Mouse (Mus musculus) midbrain, embryonic 15.5 days (tissue): ENCODE data around the gene Rraga. TPM values are rescaled to one million over a fixed set of nuclear protein-coding genes. Genes with fewer than 3 reads are reported as not detected.
"Not testable (repeated sequence)": the region's sequence is repeated elsewhere in the genome, so short reads cannot be mapped to it uniquely, and the experiment has no call there.

Source experiments
- ATAC-seq: fragments of 200-750 bp; cut with Nextera tagmentation; replicated peaks from 2 replicates; pipeline ENCODE4 v1.8.0; 2017; ENCODE audit warnings: moderate TSS enrichment
- H3K27ac ChIP-seq: fragments of 300-500 bp; sonication (generic); 2 replicates; pipeline ENCODE4 v1.5.1; 2015; ENCODE audit warnings: mild to moderate bottlenecking, inconsistent platforms
- H3K27me3 ChIP-seq: fragments of 300-500 bp; sonication (generic); replicated peaks from 2 replicates; pipeline ENCODE4 v1.6.1; 2015; ENCODE audit warnings: inconsistent platforms
- H3K36me3 ChIP-seq: fragments of 300-500 bp; sonication (generic); replicated peaks from 2 replicates; pipeline ENCODE4 v1.6.1; 2015; ENCODE audit warnings: inconsistent platforms
- H3K4me1 ChIP-seq: fragments of 300-500 bp; sonication (generic); 2 replicates; pipeline ENCODE4 v1.6.1; 2015; ENCODE audit warnings: inconsistent platforms
- H3K4me2 ChIP-seq: fragments of 300-500 bp; sonication (generic); 2 replicates; pipeline ENCODE4 v1.6.1; 2015; ENCODE audit warnings: inconsistent platforms, mild to moderate bottlenecking, moderate library complexity
- H3K4me3 ChIP-seq: fragments of 300-500 bp; sonication (generic); 2 replicates; pipeline ENCODE4 v1.5.1; 2015; ENCODE audit warnings: mild to moderate bottlenecking, inconsistent platforms
- H3K9ac ChIP-seq: fragments of 300-500 bp; sonication (generic); 2 replicates; pipeline ENCODE4 v1.6.1; 2015; ENCODE audit warnings: mild to moderate bottlenecking, inconsistent platforms
- H3K9me3 ChIP-seq: fragments of 300-500 bp; sonication (generic); 2 replicates; pipeline ENCODE4 v1.6.1; 2016; ENCODE audit warnings: inconsistent platforms
- WGBS: fragments of 180-500 bp; shearing (Covaris S2); methylation state at CpG from one replicate; pipeline ENCODE4 v1.1.7; 2015; ENCODE audit warnings: mixed read lengths; 5-methylcytosine and 5-hydroxymethylcytosine counted together
- polyA plus RNA-seq: library from polyadenylated mRNA; unstranded; fragments of >200 nt; fragmentation: Nextera tagmentation; extraction: Ambion mirVana; gene quantifications from 2 replicates; pipeline ENCODE4 v1.2.1, GENCODE M21; 2015

Rraga gene
- polyA plus RNA-seq, 1 experiment from 2014 or later, result 115 TPM

GRCm38 (mm10) chr4:86620506-86620905 is 45.0 kb downstream of the Rraga start:
- Histone ChIP-seq H3K27ac (no peak overlapping the region), H3K4me1 (no peaks in the 10 kb centered on the region), H3K36me3 (no peaks in the 10 kb centered on the region), H3K4me2 (no peak overlapping the region), H3K4me3 (no peak overlapping the region), H3K9me3 (no peaks in the 10 kb centered on the region), H3K9ac (no peak overlapping the region), H3K27me3 (no peaks in the 10 kb centered on the region)
- WGBS, result 77% methylated on average over 2 of the region's 2 CpGs
- no peak for ATAC-seq

- Histone ChIP-seq H3K9ac (no peak overlapping the region), H3K4me2 (no peak overlapping the region), H3K27me3 (no peaks in the 10 kb centered on the region), H3K9me3 (no peaks in the 10 kb centered on the region), H3K27ac (no peak overlapping the region), H3K36me3 (no peaks in the 10 kb centered on the region), H3K4me1 (no peaks in the 10 kb centered on the region), H3K4me3 (no peak overlapping the region)
- no peak for ATAC-seq
- WGBS, result 86% methylated on average over 3 of the region's 3 CpGs
Observed at GRCm38 (mm10) chr4:86622116-86622515, 46.6 kb downstream of the Rraga start.

- H3K27me3 ChIP-seq, H3K4me2 ChIP-seq, H3K9ac ChIP-seq, ATAC-seq, H3K4me3 ChIP-seq, H3K36me3 ChIP-seq, H3K9me3 ChIP-seq, H3K4me1 ChIP-seq, H3K27ac ChIP-seq: not testable (repeated sequence)
- 94% methylated on average over 1 of the region's 1 CpGs for WGBS
Observed at GRCm38 (mm10) chr4:86622532-86622931, 47.1 kb downstream of the Rraga start.

GRCm38 (mm10) chr4:86625463-86625862 is 50.0 kb downstream of the Rraga start:
- Histone ChIP-seq H3K4me2 (no peak overlapping the region), H3K27me3 (no peaks in the 10 kb centered on the region), H3K4me1 (no peaks in the 10 kb centered on the region), H3K36me3 (no peaks in the 10 kb centered on the region), H3K4me3 (no peak overlapping the region), H3K9ac (no peak overlapping the region), H3K9me3 (no peaks in the 10 kb centered on the region), H3K27ac (no peak overlapping the region)
- 85% methylated on average over 5 of the region's 5 CpGs for WGBS
- no peak for ATAC-seq

GRCm38 (mm10) chr4:86626496-86626895 is 51.0 kb downstream of the Rraga start:
- H3K27me3 ChIP-seq, H3K36me3 ChIP-seq, H3K4me3 ChIP-seq, H3K9me3 ChIP-seq, H3K4me2 ChIP-seq, H3K9ac ChIP-seq, ATAC-seq, H3K27ac ChIP-seq, H3K4me1 ChIP-seq: not testable (repeated sequence)
- WGBS, result 93% methylated on average over 7 of the region's 7 CpGs

Other genes starting within 250 kb of the Rraga start
- not detected in 2 replicates for gene Saxo1, start 17.3 kb upstream of the Rraga start, polyA plus RNA-seq
- gene Haus6, start 36.4 kb downstream of the Rraga start, polyA plus RNA-seq, result 5.9 and 6.7 TPM in 2 replicates
- gene Plin2, start 94.4 kb downstream of the Rraga start, polyA plus RNA-seq, result 40.8 and 43.4 TPM in 2 replicates
- gene Dennd4c, start 172.9 kb downstream of the Rraga start, polyA plus RNA-seq, result 3.6 and 4.0 TPM in 2 replicates